Mouse (Mus musculus) lung, postnatal 4 days (tissue): ENCODE measurements around the gene Adss.

Experiments
- DNase-seq, 2 experiments: peaks; one replicate each; pipeline ENCODE4 v3.0.0; 2021

Adss gene

DNA sequence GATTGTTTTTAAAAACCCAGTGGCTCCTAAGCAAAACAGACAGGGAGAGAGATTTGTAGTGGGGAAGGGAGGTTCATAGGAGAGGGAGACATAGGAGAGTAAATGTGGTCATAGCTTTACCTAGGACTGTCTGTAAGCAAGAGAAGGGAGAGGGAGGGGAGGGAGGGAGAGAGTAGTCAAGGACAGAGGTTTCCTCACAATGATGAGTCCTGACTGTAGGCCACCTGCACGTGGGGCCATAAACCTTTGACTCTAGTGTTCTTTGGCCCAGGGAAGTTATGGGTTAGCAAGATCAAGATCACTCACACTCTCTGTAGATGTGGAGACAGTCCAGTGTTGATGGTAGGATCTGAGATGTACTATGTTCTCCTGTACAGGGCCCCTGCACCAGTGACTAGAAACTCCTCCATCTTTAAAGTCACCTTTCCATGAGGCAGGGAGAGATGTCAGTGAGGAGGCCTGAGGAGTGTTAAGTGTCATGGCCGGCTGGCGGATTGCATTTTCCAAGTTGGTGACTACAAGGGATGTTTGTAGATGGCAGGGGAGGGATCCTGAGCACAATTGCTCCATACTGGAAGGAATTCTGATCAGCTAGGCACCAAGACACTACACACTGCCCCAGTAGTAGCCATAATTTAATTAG is 68.3 kb downstream of the Adss start:
- no peak for DNase-seq

DNA sequence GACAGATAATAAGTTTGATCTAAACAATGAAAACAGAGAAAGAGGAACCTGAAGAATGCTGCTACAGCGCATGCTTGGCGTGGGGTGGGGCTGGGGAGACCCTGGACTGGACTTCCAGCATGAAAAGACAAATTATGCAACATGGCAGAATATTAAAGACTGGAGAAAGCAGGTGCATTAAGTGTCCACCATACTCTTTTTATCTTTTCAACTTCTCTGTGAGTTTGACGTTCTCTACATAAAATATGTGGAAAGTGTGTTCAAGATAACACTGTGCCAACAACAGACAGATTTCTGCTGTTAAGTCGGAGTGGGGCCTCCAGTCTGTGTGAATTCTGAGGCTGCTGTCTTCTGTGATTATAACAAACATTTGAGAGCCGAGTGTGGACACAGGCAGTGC is 69.4 kb downstream of the Adss start:
- DNase-seq = no peak

DNA sequence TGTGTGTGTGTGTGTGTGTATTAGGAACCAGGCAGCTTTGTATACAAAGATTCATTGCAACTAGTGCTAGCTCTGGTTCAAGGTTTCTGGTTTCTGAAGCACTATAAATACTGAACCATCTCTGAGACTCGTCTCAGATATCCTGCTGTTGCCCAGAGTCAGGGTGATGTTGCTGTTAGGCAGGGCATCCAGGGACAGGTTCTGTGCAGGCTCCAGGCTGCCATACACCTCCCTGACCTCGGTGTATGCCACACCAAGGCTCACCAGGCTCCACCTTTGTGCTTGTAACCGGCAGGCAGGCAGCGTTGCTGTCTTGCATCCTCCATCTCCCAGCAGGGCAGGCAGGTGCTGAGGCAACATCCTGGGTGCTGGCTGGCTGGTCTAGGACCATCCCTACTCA is 72.5 kb downstream of the Adss start:
- no peak for DNase-seq

DNA sequence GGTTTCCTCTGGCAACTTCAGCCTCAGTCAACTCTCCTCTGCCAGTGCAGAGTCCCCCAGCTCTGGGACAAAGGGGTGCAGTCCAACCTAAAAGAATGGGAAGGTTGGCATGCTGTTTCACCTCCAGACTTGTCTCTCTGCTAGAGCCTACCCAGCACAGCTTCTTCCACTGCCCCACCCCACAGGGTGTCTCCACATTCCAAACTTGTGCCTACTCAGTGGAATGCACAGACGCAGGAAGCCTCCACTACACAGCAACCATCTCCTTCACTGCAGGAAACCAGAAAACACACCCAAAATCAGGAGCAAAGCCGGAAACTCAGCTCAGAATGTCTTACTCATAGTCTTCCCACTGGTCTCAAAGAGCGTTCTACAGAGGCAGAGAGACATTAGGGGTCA is 77.3 kb downstream of the Adss start:
- no peak for DNase-seq

DNA sequence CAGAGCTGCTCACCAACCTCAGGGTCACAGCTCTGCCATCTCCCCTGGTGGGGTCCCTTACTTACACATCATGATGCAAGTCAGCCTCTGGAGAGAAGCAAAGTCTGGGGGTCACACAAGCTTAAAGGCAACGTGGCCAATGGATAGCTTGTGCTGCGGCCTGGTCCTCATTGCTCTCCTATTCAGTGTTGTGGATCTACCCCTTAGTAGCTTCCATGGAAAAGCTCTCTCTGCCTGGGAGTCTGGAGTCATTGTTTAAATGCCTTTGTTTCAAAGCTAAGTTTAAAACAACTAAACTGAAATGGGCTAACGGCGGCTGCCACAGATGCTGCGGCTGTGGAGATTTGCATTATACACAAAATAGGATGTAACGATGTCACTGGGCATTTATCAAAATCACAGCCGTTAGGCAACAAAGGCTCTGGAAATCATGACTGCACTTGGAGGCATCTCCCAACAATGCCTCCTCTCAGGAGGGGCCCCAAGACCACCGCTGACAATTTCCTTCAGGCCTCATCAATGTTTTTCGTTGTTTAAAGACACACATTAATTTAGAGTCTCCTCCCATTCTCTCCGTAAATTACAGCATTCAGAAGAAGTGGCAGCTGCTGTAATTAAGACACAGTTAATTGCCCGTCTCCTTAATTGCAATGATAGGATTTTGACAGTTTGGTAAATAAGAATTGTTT is 77.8 kb downstream of the Adss start:
- no peak for DNase-seq

DNA sequence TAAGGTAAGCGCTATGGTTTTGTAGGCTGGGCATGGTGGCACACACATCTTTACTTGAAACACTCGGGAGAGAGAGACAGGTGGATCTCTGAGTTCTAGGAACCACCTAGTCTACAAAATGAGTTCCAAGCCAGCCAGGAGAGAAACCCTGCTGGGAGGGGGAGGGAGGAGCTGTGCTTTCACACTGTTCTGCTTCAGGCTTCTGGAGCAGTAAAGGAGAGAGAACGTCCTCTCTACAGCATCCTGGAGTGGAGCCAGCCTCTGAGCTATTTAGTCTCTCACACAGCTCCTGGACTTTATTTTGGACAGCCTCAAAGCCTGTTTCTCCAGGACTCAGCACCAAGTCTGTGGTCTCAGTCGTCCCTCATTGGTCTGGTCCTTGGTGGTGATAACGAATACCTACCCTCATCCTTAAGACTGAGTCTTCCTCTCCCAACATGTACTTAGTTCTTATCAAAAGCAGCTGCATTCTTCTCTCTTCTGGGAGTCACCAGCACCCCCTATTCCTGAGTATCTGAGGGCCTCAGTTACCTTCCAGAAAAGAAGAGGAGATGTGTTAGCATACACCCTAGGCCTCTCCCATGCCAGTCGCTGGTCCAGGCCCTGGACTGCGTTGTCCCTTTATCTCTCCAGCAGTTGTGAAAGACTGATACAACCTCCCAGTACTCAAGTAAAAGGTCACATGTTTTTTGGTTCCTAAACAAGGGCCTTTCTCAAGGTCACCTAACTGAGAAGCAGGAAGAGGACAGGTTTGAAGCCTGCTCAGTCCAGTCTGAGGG is 79.1 kb downstream of the Adss start:
- no peak for DNase-seq

DNA sequence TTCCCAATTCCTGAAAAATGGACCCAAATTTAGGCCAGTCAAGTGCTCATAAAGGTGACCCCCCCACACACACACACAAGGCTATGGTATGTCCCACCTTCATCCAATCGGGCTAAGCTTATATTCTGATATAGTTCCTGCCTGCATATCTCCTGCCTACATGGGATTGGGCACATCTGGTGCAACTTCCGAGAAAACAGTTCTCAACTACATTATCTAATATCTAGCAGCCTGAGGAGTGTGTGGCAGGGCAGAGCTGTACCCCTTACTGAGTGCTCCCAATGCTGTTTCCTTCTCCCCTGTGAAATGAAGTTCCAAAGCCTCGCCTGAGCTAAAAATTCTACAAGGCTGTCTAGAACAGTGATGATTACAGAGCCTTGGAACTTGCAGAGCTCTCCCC is 79.9 kb downstream of the Adss start:
- no peak for DNase-seq

DNA sequence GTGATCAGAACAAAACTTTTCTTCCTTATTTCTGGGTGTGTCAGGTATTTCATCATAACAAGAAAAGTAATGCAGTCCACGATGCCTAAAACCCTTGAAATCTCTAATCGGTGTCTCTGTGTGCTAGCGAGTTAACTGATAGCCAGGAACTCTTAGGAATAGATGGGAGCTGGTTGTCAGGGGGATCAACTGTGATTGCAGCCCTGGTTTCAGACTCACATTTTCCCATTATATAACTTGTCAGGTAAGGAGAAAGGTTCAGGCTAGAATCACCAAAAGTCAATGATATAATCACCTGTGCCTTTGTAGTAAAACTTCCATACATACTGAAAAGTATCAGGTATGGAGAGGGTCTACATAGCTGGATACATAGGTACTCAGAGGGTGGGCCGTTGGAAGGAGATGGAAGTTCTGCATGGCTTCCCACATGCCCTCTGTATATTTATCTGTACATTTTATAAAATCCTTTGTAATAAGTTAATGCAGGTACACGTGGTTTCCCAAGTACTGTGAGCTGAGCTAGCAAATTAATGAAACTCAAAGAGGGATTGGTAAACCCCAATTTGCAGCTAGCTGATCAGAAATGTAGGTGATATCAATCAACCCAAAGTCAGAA is 81.8 kb downstream of the Adss start:
- DNase-seq = no peak

DNA sequence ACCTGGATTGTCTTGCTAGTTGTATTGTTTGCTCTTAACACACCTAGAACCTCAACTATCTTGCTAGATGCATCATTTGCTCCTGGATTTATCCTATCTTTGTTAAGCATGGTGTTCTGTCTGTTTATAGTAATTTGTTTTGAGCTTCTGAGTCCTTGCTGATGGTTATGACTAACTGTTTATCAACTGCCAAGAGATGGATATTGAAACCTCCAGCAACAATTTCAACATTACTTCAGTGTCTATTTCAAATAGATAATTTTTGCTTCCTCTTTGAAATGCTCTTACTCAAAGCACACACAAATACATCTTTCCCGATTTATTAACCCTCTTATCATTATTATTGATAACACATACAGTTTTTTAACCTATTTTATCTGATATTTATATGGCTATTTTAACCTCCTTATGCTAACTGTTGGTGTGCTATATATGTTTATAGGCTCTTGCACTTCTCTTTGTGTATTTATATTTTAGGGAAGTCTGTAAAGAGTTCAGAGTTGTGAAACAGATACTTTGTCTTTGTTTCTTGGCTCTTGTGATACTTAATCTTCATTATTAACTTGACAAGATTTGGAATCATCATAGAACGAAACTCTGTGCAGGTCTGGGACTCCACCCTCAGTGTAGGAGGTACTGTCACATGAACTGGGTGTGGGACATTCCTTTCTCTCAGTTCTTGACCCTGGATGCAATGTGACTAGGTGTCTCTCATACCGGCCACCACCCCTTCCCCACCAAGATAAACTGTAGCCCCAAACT is 82.5 kb downstream of the Adss start:
- no peak for DNase-seq
